Mouse (Mus musculus): ENCODE measurements around the gene Bcat1. TPM values are rescaled to one million over a fixed set of nuclear protein-coding genes. Genes with fewer than 3 reads are reported as not detected.

Gene Bcat1
- polyA plus RNA-seq, 1 experiment from 2014 or later, result 149 TPM

DNA sequence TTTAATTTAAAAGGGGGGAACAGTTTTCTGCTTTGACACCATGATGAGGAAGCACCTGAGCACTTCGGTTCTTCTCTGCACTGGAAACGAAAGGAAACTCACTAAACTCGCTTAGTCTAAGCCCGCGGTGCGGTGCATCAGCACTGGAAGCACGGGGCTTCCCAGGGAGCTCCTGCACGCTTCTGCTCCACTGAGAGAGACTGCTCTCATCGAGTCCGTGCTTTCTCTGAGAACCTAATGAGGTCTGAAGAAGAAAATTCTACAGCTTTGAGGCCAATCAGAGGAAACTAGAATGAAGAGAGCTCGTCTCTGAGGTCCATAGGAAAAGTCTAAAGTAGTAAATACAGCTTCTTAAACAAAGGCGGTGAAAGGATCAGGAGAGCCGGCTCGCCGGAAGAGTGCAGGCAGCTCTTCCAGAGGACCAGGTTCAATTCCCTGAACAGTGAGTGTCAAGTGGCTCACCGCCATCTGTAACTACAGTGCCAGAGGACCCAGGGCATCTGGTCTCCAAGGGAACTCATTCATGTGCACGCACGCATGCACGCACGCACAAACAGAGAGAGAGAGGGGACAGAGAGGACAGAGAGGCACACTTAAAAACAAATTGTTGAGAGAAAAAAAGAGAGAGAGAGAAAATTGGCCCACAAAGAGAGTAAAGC is 30.9 kb downstream of the Bcat1 start:
- peaks cover 9% of the 10 kb centered on the region for H3K27me3 ChIP-seq (ENCODE audit: low read depth, poor library complexity, severe bottlenecking)
- H3K4me3 ChIP-seq, result no peak overlapping the region
- DNase-seq (ENCODE audit: low spot score), result no peak
- H3K36me3 ChIP-seq, result peaks cover 9% of the 10 kb centered on the region; the same call in 1 of the 2 replicates
- H3K9me3 ChIP-seq (replicated peaks), result no peaks in the 10 kb centered on the region
- 84% methylated on average over 20 of the region's 20 CpGs for WGBS
- peak overlapping the region; percentile 50 for H3K27ac ChIP-seq (replicated peaks)
- H3K4me1 ChIP-seq, result peaks cover 85% of the 10 kb centered on the region

DNA sequence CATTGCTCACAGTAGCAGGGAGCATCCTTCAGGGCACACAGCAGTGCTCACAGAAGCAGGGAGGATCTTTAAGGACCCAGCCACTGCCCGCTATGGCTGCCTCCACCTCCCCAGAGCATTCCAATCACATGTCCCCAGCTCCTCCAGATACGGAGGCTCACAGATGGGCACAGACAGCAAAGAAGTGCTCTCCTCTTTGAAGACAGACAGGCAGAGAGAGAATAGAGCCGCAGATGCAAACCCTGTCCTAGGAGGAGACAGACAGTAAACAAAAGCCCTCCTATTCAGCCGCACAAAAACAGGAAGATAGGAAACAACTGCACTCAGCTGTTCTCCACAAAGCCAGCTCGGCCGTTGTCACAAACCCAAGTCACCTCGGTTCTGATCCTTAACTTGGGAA is 35.3 kb downstream of the Bcat1 start:
- 39% methylated on average over 7 of the region's 7 CpGs for WGBS
- DNase-seq (ENCODE audit: low spot score), result no peak

DNA sequence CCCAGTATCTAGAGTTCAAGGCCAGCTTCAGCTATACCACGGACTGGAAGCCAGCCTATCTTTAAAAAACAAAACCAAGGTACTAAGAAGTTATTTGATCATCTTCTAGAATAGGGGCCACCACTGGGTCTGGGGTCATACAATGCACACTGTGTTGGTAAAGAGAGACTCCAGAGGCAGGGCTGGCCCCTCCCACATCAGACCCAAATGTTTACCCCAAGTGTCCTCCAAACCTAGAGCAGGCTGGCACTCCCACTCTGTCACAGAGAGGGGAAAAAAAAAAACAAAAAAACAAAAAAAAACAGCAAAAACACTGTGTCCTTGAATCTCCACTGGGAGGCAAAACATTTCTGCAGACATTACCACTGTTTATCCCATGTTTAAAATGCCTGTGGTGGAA is 38.4 kb downstream of the Bcat1 start:
- Histone ChIP-seq H3K27ac (replicated peaks) (no peak overlapping the region), H3K36me3 (peaks cover 70% of the 10 kb centered on the region), H3K4me3 (no peak overlapping the region), H3K27me3 (ENCODE audit: low read depth, poor library complexity, severe bottlenecking) (no peaks in the 10 kb centered on the region), H3K9me3 (replicated peaks) (no peaks in the 10 kb centered on the region), H3K4me1 (peaks cover 26% of the 10 kb centered on the region)
- 83% methylated on average over 1 of the region's 1 CpGs for WGBS
- DNase-seq (ENCODE audit: low spot score), result no peak

More for the DNA sequence above, 35.3 kb downstream of the Bcat1 start:
- H3K27ac ChIP-seq (replicated peaks), result peak overlapping the region; percentile 70
- H3K4me3 ChIP-seq, result peak overlapping the region; percentile 11; the same call in 1 of the 2 replicates
- H3K36me3 ChIP-seq, result peaks cover 50% of the 10 kb centered on the region
- peaks cover 42% of the 10 kb centered on the region for H3K4me1 ChIP-seq
- H3K9me3 ChIP-seq (replicated peaks), result no peaks in the 10 kb centered on the region
- no peaks in the 10 kb centered on the region for H3K27me3 ChIP-seq (ENCODE audit: low read depth, poor library complexity, severe bottlenecking)

DNA sequence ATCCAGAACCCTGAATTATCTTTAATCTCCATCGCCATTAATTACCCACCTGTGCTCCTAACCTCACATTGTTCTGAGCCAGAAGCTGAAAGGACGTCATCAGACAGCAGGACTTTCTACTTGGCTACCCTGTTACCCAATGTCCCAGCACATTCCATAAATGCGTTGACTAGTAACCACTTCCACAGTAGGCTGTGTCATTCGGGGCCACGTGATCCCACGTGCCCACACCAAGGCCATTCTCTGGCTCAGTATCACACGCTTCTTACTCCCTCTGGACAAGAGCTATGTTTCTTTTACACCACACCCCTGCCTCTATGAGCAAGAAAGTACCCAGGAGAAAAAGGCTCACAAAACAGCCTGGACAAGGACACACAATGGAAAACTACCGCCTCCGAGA is 40.6 kb downstream of the Bcat1 start:
- Histone ChIP-seq H3K4me3 (no peak overlapping the region), H3K27ac (replicated peaks) (no peak overlapping the region), H3K27me3 (ENCODE audit: low read depth, poor library complexity, severe bottlenecking) (no peaks in the 10 kb centered on the region), H3K9me3 (replicated peaks) (no peaks in the 10 kb centered on the region), H3K36me3 (peaks cover 89% of the 10 kb centered on the region), H3K4me1 (peaks cover 4% of the 10 kb centered on the region)
- no peak for DNase-seq (ENCODE audit: low spot score)
- 91% methylated on average over 9 of the region's 9 CpGs for WGBS

DNA sequence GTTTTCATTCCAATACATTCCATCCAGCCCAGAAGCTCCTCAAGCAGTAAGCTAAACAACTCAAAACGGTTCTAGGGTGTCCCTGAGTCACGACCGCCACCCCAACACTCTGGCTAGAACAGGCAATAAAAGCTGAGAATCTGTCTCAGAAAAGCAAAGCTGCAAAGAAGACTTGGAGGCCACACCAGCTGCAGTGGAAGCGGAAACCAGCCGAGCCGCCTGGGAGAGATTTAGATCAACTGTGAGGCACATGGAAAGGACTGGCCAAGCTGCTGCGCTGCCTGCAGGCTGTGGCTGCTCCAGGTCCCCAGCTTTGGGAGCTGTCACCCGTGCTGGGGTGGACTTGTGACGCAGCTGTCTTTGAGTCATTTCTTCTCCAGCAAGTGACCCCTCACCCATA is 45.4 kb downstream of the Bcat1 start:
- no peaks in the 10 kb centered on the region for H3K4me1 ChIP-seq
- DNase-seq (ENCODE audit: low spot score), result no peak
- H3K36me3 ChIP-seq, result peaks cover 86% of the 10 kb centered on the region
- 90% methylated on average over 9 of the region's 9 CpGs for WGBS
- H3K27me3 ChIP-seq (ENCODE audit: low read depth, poor library complexity, severe bottlenecking), result no peaks in the 10 kb centered on the region
- H3K9me3 ChIP-seq (replicated peaks), result no peaks in the 10 kb centered on the region
- H3K27ac ChIP-seq (replicated peaks), result no peak overlapping the region
- no peak overlapping the region for H3K4me3 ChIP-seq

DNA sequence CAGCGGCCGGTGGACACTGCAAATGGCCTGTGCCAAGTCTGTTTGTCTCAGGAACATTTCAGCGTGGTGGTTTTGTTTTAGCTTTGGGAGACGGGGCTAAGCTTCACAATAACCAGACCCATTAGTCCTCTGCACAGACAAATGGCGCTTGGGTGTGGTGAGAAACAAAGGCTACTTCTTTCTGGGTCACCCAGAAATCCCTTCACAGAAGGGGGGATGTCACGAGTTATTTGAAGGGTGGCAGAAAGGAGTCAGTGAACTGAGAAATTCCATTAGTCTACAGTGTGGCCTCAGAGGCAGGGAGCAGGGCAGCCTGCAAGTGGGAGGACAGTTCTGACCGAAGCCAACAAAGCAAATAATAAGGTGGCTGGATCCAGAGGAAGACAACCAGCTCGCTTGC is 52.0 kb downstream of the Bcat1 start:
- Histone ChIP-seq H3K36me3 (peaks cover 88% of the 10 kb centered on the region), H3K4me1 (peaks cover 17% of the 10 kb centered on the region), H3K27ac (replicated peaks) (peak overlapping the region; percentile 35; the same call in 1 of the 2 replicates), H3K9me3 (replicated peaks) (peaks cover 7% of the 10 kb centered on the region; the same call in 1 of the 2 replicates), H3K27me3 (ENCODE audit: low read depth, poor library complexity, severe bottlenecking) (no peaks in the 10 kb centered on the region), H3K4me3 (no peak overlapping the region)
- peak; percentile 26 for DNase-seq (ENCODE audit: low spot score)
- WGBS, result 29% methylated on average over 8 of the region's 8 CpGs

DNA sequence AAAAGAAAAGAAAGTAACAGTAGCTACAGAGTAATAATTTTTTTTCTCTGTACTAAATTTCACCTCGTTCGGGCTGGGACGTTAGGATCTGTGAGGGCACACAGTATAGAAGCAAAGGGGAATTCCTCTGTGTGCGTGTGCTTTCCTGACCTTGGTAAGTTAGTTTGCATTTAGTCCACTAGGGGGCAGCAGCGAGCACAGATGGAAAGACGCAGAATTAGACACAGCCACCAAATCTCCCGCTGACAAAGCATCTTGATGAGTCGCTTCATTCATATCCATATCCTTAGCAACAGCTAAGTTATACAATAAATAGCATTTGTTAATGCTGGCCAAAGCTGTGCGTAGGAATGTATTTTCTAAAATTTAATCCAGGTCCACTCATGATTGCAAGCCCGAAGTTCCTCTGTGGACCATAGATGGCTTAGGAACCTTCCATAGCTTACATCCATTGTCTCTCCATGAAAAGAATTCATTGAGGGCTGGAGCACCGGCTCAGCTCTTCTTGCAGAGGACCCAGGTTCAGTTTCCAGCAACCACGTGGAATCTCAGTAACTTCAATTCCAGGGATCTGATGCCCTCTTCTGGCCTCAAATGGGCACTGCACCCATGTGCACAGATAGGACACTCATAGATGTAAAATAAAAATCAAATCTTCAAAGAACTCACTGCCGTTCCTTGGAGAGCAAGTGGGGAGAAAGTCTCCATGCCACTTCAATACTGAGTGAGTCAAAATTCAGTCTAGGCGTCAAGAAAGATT is 52.8 kb downstream of the Bcat1 start:
- Histone ChIP-seq H3K36me3 (peaks cover 88% of the 10 kb centered on the region), H3K27me3 (ENCODE audit: low read depth, poor library complexity, severe bottlenecking) (no peaks in the 10 kb centered on the region), H3K27ac (replicated peaks) (0 out of 2 replicates have a peak overlapping the region, but pooled peaks have one; percentile 35), H3K9me3 (replicated peaks) (peaks cover 7% of the 10 kb centered on the region; the same call in 1 of the 2 replicates), H3K4me3 (no peak overlapping the region), H3K4me1 (peaks cover 17% of the 10 kb centered on the region)
- peak; percentile 43 for DNase-seq (ENCODE audit: low spot score)
- WGBS, result 85% methylated on average over 14 of the region's 14 CpGs

DNA sequence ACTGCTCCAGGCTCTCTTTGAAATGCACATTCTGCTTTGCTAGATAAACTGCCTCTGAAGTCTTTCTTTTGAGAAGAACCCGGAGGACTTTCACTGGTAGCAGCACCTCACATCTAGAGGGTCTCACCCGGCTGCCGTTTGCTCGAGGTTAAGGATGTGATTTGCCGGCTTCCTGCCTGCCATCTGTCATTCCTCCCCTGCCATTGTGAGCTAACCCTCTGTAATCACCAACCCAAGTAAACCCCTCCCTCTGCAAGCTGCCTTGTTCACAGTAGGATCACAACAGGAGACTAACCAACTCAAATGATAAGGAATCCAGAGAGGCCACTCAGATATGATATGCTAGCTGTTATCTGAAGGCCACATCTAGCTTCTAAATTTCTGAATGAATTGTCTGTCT is 53.6 kb downstream of the Bcat1 start:
- WGBS, result 80% methylated on average over 5 of the region's 5 CpGs
- DNase-seq (ENCODE audit: low spot score), result no peak

DNA sequence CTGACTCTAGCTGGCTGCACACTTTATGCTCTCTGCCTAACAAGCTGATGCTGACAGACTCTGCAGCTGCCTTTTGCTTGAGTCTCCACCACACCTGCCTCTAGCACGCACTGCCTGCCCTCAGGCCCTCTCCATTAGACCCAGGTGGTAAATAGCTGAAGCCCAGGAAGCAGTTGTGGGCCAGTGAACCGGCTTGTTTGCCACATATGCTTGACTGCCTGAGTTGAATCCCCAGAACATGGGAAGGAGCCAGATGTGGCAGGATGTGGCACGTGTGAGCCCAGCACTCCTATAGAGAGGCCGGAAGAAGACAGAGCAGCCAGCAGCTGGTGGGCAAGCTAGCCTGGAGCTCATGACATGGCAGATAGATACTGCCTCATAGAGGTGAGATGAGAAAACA is 55.4 kb downstream of the Bcat1 start:
- no peak for DNase-seq (ENCODE audit: low spot score)
- WGBS, result 86% methylated on average over 4 of the region's 4 CpGs
- H3K27ac ChIP-seq (replicated peaks), result no peak overlapping the region
- no peaks in the 10 kb centered on the region for H3K27me3 ChIP-seq (ENCODE audit: low read depth, poor library complexity, severe bottlenecking)
- peaks cover 17% of the 10 kb centered on the region for H3K4me1 ChIP-seq
- no peak overlapping the region for H3K4me3 ChIP-seq
- H3K36me3 ChIP-seq, result peaks cover 97% of the 10 kb centered on the region
- H3K9me3 ChIP-seq (replicated peaks), result peaks cover 7% of the 10 kb centered on the region; the same call in 1 of the 2 replicates

More for the DNA sequence above, 53.6 kb downstream of the Bcat1 start:
- no peak overlapping the region for H3K4me3 ChIP-seq
- no peaks in the 10 kb centered on the region for H3K27me3 ChIP-seq (ENCODE audit: low read depth, poor library complexity, severe bottlenecking)
- no peak overlapping the region for H3K27ac ChIP-seq (replicated peaks)
- H3K4me1 ChIP-seq, result peaks cover 17% of the 10 kb centered on the region
- peaks cover 91% of the 10 kb centered on the region for H3K36me3 ChIP-seq
- H3K9me3 ChIP-seq (replicated peaks), result peaks cover 7% of the 10 kb centered on the region; the same call in 1 of the 2 replicates

DNA sequence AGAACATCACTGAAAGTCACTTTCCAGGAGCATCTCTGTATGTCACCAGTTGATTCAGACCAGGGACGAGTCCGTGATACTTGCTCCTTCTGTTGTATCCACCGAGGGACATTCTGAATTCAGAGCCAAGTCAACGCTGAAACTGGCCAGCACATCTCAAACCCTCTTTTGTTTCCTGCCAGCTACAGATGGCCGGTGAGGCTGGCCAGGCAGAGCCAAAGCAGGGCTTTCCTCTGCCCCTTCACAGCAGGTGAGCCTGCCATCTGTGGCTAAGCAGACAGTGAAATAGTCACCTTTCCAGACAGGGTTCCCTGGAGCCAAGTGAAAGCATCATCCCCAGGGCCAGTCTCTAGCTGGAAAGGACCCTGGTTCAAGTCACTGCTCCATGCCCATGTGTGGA is 57.7 kb downstream of the Bcat1 start:
- no peaks in the 10 kb centered on the region for H3K27me3 ChIP-seq (ENCODE audit: low read depth, poor library complexity, severe bottlenecking)
- peaks cover 97% of the 10 kb centered on the region for H3K36me3 ChIP-seq
- H3K4me1 ChIP-seq, result no peaks in the 10 kb centered on the region
- DNase-seq (ENCODE audit: low spot score), result no peak
- H3K4me3 ChIP-seq, result no peak overlapping the region
- H3K27ac ChIP-seq (replicated peaks), result no peak overlapping the region
- WGBS, result 92% methylated on average over 5 of the region's 5 CpGs
- peaks cover 11% of the 10 kb centered on the region; the same call in 1 of the 2 replicates for H3K9me3 ChIP-seq (replicated peaks)

DNA sequence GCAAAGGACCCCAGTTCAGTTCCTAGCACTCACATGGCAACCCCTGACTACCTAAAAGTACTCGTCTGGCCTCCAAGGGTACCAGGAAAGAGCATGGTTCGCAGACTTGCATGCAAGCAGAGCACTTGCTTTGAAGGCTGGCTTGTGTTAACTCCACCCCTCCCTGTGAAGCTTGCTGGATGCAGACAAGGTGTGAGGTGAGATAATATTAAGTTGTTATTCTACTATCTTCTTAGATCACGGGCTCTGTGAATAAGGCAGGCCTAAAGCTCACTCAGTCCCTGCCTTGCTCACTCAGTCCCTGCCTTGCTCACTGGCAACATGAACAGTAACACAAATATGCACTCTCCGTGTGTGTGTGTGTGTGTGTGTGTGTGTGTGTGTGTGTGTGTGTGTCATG is 58.5 kb downstream of the Bcat1 start:
- WGBS, result 96% methylated on average over 4 of the region's 4 CpGs
- Histone ChIP-seq H3K4me1 (no peaks in the 10 kb centered on the region), H3K4me3 (no peak overlapping the region)

DNA sequence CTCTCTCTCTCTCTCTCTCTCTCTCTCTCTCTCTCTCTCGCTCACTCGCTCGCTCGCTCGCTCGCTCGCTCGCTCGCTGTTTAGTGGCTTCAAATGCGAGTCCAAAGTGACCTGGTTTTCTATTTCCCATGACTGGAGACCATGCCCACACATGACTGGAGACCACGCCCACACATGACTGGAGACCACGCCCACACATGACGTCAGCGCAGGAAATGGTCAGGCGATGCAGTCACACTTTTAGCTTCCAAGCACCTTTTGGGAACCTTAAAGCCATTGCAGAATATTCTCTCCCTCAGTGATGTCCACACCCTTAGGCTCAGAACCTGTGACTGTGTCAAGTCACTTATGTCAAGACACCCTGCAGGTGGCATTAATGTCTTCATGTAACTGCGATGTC is 59.3 kb downstream of the Bcat1 start:
- H3K27ac ChIP-seq (replicated peaks), result no peak overlapping the region
- peaks cover 99% of the 10 kb centered on the region for H3K36me3 ChIP-seq
- no peak overlapping the region for H3K4me3 ChIP-seq
- 96% methylated on average over 16 of the region's 16 CpGs for WGBS
- no peaks in the 10 kb centered on the region for H3K27me3 ChIP-seq (ENCODE audit: low read depth, poor library complexity, severe bottlenecking)
- no peak for DNase-seq (ENCODE audit: low spot score)
- peaks cover 7% of the 10 kb centered on the region; the same call in 1 of the 2 replicates for H3K9me3 ChIP-seq (replicated peaks)
- no peaks in the 10 kb centered on the region for H3K4me1 ChIP-seq

More for the DNA sequence above, 58.5 kb downstream of the Bcat1 start:
- Histone ChIP-seq H3K27ac (replicated peaks) (no peak overlapping the region), H3K9me3 (replicated peaks) (peaks cover 7% of the 10 kb centered on the region; the same call in 1 of the 2 replicates), H3K36me3 (peaks cover 100% of the 10 kb centered on the region), H3K27me3 (ENCODE audit: low read depth, poor library complexity, severe bottlenecking) (no peaks in the 10 kb centered on the region)
- no peak for DNase-seq (ENCODE audit: low spot score)

DNA sequence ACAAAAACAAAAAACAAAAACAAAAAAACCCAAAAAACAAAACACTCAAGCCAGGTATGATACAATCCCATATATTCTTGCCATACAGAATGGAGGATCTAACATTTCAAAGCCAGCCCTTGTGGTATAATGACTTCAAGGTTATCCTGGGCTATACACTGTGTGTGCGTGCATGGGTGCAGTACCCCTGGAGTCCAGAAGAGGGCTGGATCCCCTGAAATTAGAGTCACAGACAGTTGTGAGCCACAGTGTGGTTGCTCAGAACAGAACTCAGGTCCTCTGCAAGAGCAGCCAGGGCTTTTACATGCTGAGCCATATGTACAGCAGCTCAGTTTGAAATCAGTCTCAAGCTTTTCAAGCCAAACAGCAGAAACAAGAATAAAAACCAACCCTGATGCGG is 61.0 kb downstream of the Bcat1 start:
- WGBS, result 96% methylated on average over 2 of the region's 2 CpGs
- Histone ChIP-seq H3K4me1 (no peaks in the 10 kb centered on the region), H3K4me3 (no peak overlapping the region), H3K9me3 (replicated peaks) (peaks cover 7% of the 10 kb centered on the region; the same call in 1 of the 2 replicates), H3K27ac (replicated peaks) (no peak overlapping the region), H3K36me3 (peaks cover 99% of the 10 kb centered on the region), H3K27me3 (ENCODE audit: low read depth, poor library complexity, severe bottlenecking) (no peaks in the 10 kb centered on the region)
- no peak for DNase-seq (ENCODE audit: low spot score)
